Mouse (Mus musculus) midbrain, embryonic 15.5 days (tissue): Measurements from ENCODE around the gene Slc22a6. TPM values are rescaled to one million over a fixed set of nuclear protein-coding genes. Genes with fewer than 3 reads are reported as not detected.

ENCODE experiments used
- ATAC-seq: fragments of 200-750 bp; cut with Nextera tagmentation; replicated peaks from 2 replicates; pipeline ENCODE4 v1.8.0; 2017; ENCODE audit warnings: moderate TSS enrichment
- H3K27ac ChIP-seq: fragments of 300-500 bp; sonication (generic); 2 replicates; pipeline ENCODE4 v1.5.1; 2015; ENCODE audit warnings: mild to moderate bottlenecking, inconsistent platforms
- H3K27me3 ChIP-seq: fragments of 300-500 bp; sonication (generic); replicated peaks from 2 replicates; pipeline ENCODE4 v1.6.1; 2015; ENCODE audit warnings: inconsistent platforms
- H3K36me3 ChIP-seq: fragments of 300-500 bp; sonication (generic); replicated peaks from 2 replicates; pipeline ENCODE4 v1.6.1; 2015; ENCODE audit warnings: inconsistent platforms
- H3K4me1 ChIP-seq: fragments of 300-500 bp; sonication (generic); 2 replicates; pipeline ENCODE4 v1.6.1; 2015; ENCODE audit warnings: inconsistent platforms
- H3K4me2 ChIP-seq: fragments of 300-500 bp; sonication (generic); 2 replicates; pipeline ENCODE4 v1.6.1; 2015; ENCODE audit warnings: inconsistent platforms, mild to moderate bottlenecking, moderate library complexity
- H3K4me3 ChIP-seq: fragments of 300-500 bp; sonication (generic); 2 replicates; pipeline ENCODE4 v1.5.1; 2015; ENCODE audit warnings: mild to moderate bottlenecking, inconsistent platforms
- H3K9ac ChIP-seq: fragments of 300-500 bp; sonication (generic); 2 replicates; pipeline ENCODE4 v1.6.1; 2015; ENCODE audit warnings: mild to moderate bottlenecking, inconsistent platforms
- H3K9me3 ChIP-seq: fragments of 300-500 bp; sonication (generic); 2 replicates; pipeline ENCODE4 v1.6.1; 2016; ENCODE audit warnings: inconsistent platforms
- WGBS: fragments of 180-500 bp; shearing (Covaris S2); methylation state at CpG from one replicate; pipeline ENCODE4 v1.1.7; 2015; ENCODE audit warnings: mixed read lengths; 5-methylcytosine and 5-hydroxymethylcytosine counted together
- polyA plus RNA-seq: library from polyadenylated mRNA; unstranded; fragments of >200 nt; fragmentation: Nextera tagmentation; extraction: Ambion mirVana; gene quantifications from 2 replicates; pipeline ENCODE4 v1.2.1, GENCODE M21; 2015

Gene Slc22a6
- 15.3 and 19.7 TPM in 2 replicates for polyA plus RNA-seq

DNA sequence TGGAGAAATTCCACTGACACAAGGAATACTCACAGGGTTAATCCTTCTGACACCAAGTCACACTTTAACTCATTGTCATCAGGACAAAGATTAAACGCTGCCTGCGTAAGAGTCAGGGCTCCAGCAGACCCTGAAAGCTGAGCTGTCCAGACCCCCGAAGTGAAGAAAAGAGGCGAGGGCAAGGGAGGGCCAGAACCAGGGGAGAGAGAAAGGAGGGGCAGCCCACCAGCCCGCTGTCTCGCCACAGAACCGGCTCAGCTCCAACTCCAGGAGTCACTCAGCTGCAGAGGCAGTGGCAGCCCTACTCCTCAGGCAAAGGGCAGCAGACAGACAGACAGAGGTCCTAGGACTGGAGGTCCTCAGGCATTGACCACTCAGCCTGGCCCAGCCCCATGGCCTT lies at the start of gene Slc22a6:
Slc22a6 (plus strand) TSS at position 136 of the 400 bp plus-strand sequence.
- Histone ChIP-seq H3K36me3 (no peaks in the 10 kb centered on the region), H3K4me3 (no peak within 1 kb of the TSS), H3K9me3 (no peaks in the 10 kb centered on the region), H3K4me1 (no peaks in the 10 kb centered on the region), H3K4me2 (no peak within 1 kb of the TSS), H3K9ac (no peak within 1 kb of the TSS), H3K27ac (no peak within 1 kb of the TSS), H3K27me3 (no peaks in the 10 kb centered on the region)
- ATAC-seq: no peak
- 7% methylated on average over 7 of the region's 7 CpGs for WGBS

DNA sequence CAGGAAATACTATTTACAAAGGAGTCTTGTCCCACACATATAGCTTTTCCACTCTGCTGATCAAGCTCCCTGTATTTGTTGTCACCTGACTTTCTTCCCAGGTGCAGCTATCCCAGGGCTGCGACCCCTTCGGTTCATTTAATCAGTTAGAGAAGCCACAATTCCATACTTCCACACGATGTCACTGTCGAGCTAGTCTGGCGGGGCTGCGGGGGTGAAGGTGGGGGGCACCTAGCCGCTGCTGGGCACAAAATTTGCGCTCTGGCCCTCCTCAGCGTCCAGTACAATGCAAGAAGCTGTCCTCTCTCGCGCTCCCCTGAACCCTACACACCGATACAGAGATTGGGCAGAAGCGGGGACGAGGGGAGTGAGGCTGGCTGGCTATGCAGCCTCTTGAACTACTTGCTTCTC lies 48.4 kb upstream of the Slc22a6 start:
- H3K27ac ChIP-seq: no peak overlapping the region
- H3K4me2 ChIP-seq: peak overlapping the region; percentile 57
- 2% methylated on average over 14 of the region's 14 CpGs for WGBS
- H3K36me3 ChIP-seq: no peaks in the 10 kb centered on the region
- no peaks in the 10 kb centered on the region for H3K9me3 ChIP-seq
- H3K4me3 ChIP-seq: peak overlapping the region; percentile 29
- H3K4me1 ChIP-seq: peaks cover 7% of the 10 kb centered on the region
- ATAC-seq: peak; percentile 61
- H3K9ac ChIP-seq: peak overlapping the region; percentile 42
- no peaks in the 10 kb centered on the region for H3K27me3 ChIP-seq

DNA sequence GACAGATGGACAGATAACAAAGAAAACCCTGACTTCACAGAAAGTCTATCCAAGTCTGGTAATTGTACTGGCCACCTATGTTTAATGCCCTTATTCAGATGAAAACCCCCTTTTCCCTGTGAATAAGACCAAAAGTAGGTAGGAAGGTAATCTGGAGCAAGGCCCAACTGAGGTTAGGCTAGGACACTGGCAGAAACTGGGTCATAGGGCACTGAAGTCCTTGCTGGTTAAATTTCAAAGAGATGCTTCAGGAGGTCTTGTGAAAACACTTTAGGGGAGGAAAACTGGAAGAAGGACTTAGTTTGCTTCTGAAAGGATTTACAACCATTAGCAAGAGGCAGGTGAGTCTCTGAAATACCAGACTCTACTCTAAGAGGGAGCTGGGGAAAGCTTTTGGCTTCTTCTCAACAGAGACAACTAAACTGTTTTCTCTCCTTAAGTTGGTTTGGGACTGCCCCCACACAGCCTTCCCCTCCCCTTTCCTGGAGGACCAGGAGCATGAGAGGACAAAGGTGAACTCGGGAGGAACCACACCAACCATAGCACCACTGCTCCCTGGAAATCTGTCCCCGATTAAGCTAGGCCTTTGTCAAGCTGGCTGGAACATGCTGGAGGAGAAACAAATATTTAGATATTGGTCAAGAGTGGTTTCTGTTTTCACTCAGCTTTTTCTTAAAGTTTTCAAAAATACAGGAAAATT lies 47.3 kb upstream of the Slc22a6 start:
- peaks cover 7% of the 10 kb centered on the region for H3K4me1 ChIP-seq
- 68% methylated on average over 2 of the region's 2 CpGs for WGBS
- H3K27me3 ChIP-seq: no peaks in the 10 kb centered on the region
- no peaks in the 10 kb centered on the region for H3K36me3 ChIP-seq
- no peak overlapping the region for H3K4me3 ChIP-seq
- H3K9ac ChIP-seq: no peak overlapping the region
- no peak for ATAC-seq
- H3K9me3 ChIP-seq: no peaks in the 10 kb centered on the region
- no peak overlapping the region for H3K27ac ChIP-seq
- no peak overlapping the region for H3K4me2 ChIP-seq

DNA sequence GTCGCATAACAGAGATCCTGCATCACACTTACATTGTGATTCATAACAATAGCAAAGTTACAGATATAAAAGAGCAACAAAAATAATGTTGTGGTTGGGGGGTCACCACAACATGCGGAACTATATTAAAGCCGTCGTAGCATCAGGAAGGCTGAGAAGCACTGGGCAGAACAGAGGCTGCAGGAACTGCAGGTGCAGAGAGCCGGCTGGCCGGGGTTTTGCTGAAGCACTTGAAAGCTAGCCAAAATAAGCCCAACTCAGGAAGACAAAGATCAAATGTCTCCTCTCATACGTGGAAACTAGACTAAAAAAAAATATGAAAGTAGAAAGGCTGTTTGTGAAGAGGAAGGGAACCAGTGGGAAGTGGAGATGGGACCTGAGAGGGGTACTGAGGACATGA lies 46.1 kb upstream of the Slc22a6 start:
- 74% methylated on average over 7 of the region's 7 CpGs for WGBS
- no peak overlapping the region for H3K27ac ChIP-seq
- ATAC-seq: no peak
- H3K4me2 ChIP-seq: no peak overlapping the region
- H3K36me3 ChIP-seq: no peaks in the 10 kb centered on the region
- H3K27me3 ChIP-seq: no peaks in the 10 kb centered on the region
- peaks cover 7% of the 10 kb centered on the region for H3K4me1 ChIP-seq
- H3K4me3 ChIP-seq: no peak overlapping the region
- H3K9ac ChIP-seq: no peak overlapping the region
- H3K9me3 ChIP-seq: no peaks in the 10 kb centered on the region

DNA sequence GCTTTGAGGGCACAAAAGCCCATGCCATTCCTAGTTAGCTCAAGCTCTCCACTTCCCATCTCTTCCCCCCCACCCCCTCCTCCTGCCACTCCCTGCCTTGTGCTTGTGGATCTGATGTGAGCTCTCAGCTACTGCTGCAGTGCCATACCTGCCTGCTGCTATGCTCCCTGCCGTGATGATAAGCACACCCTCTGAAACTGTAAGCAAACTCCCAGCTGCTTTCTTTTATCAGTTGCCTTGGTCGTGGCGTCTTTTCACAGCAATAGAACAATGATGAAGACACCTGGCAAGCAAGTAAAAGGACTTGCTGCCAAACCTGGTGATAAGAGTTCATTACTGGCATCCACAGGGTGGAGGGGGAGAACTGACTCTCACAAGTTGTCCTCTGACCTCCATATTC lies 45.4 kb upstream of the Slc22a6 start:
- Histone ChIP-seq H3K36me3 (no peaks in the 10 kb centered on the region), H3K4me3 (no peak overlapping the region), H3K4me2 (no peak overlapping the region), H3K9me3 (no peaks in the 10 kb centered on the region), H3K27ac (no peak overlapping the region), H3K27me3 (no peaks in the 10 kb centered on the region), H3K4me1 (peaks cover 7% of the 10 kb centered on the region), H3K9ac (no peak overlapping the region)
- no peak for ATAC-seq
- 42% methylated on average over 3 of the region's 3 CpGs for WGBS

DNA sequence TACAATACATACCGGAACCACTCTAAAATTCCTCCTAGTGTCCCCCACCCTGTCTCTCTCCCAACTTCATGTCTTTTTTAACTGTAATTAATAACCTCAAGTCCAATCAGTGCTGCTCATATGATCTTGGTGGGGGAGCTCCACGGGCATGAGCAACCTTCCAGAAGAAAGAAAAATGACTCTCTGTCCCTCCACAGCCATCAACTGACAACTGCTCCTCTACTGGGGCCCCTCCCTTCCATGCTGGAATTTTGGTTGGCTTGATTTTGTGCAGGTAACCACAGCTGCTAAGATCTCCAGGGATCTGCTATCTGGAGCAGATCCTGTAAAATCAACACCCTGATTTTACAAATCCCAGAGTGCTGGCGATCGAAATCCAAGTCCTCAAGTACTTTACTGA lies 40.4 kb upstream of the Slc22a6 start:
- H3K36me3 ChIP-seq: no peaks in the 10 kb centered on the region
- H3K27me3 ChIP-seq: no peaks in the 10 kb centered on the region
- 95% methylated on average over 4 of the region's 4 CpGs for WGBS
- H3K9me3 ChIP-seq: no peaks in the 10 kb centered on the region
- H3K4me3 ChIP-seq: no peak overlapping the region
- peaks cover 4% of the 10 kb centered on the region for H3K4me1 ChIP-seq
- ATAC-seq: peak; percentile 8; the same call in 1 of the 2 replicates
- H3K4me2 ChIP-seq: no peak overlapping the region
- no peak overlapping the region for H3K9ac ChIP-seq
- H3K27ac ChIP-seq: no peak overlapping the region

DNA sequence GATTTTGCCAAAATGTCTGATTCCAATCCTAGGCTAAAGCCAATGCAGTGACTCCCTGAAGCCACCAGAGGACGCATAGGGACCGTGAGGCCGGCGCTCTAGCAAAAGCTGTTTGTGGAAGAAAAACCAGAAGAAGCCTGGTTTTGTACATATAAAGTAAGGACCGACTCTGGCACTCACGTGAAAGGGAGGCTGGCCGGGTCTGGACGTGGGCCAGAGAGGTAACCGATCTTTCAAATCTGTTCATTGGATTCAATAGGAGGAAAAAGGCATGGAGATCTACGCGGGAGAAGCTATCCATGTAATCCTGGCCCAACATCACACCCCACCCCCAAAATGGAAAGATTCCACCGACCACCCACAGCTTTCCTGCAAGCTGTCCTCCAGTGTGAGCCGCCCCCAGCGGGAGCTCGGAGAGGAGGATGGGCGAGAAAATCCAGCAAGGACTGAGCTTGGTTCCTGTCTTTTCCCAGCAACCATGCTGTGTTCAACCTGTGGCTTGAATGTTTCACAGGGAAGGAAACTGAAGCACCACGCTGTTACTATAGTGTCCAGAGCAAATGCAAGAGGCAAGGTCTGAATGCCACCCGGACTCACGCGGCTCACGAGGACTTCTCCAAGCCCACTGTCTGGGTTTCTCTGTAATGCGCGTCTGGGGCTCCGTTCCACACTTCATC lies 39.4 kb upstream of the Slc22a6 start:
- Histone ChIP-seq H3K4me1 (peaks cover 4% of the 10 kb centered on the region), H3K27me3 (no peaks in the 10 kb centered on the region), H3K4me2 (peak overlapping the region; percentile 68), H3K9me3 (no peaks in the 10 kb centered on the region), H3K27ac (0 out of 2 replicates have a peak overlapping the region, but pooled peaks have one; percentile 21), H3K9ac (peak overlapping the region; percentile 41), H3K36me3 (no peaks in the 10 kb centered on the region), H3K4me3 (peak overlapping the region; percentile 35)
- peak; percentile 87 for ATAC-seq
- WGBS: 7% methylated on average over 24 of the region's 24 CpGs

DNA sequence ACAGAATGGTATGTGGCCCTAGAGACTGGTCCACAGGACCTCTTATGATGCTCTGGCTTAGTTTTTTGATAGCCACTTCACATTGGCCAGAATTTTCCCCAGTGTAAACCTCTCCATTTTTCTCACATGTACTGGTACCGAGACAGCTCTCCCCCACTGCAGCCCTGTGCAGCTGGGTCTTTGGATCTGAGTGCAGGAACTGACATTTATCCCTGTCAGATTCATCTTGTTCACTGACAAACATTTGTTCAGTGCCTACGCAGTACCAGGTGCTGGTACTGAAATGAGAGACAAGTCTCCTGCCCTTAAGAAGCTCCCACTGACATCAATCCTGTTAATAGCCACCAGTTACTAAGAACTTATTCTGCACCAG lies 38.9 kb upstream of the Slc22a6 start:
- Histone ChIP-seq H3K9ac (no peak overlapping the region), H3K27me3 (no peaks in the 10 kb centered on the region), H3K27ac (no peak overlapping the region), H3K36me3 (no peaks in the 10 kb centered on the region), H3K4me3 (peak overlapping the region; percentile 35), H3K4me2 (peak overlapping the region; percentile 68), H3K9me3 (no peaks in the 10 kb centered on the region), H3K4me1 (peaks cover 4% of the 10 kb centered on the region)
- peak; percentile 41; the same call in 1 of the 2 replicates for ATAC-seq
- 56% methylated on average over 2 of the region's 2 CpGs for WGBS

DNA sequence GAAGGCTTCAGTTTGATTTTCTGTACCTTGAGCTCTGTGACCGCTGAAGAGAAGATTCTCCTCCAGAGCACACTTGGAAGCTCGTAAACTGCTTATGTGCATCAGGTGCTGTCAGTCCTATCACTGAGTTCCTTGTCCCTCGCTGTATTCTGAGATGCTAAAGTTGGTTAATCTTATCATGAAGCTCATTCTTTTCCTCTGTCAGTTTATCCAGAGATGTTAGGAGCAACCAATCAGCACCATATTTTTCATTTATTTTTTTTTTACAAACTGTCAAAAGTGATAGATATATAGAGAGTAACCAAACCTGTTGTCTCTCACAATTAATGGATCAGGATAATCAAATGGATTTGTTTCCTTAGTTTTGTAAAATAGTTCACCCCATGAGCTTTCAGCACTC lies 32.5 kb upstream of the Slc22a6 start:
- ATAC-seq: no peak
- Histone ChIP-seq H3K36me3 (no peaks in the 10 kb centered on the region), H3K27me3 (no peaks in the 10 kb centered on the region), H3K4me1 (no peaks in the 10 kb centered on the region), H3K9ac (no peak overlapping the region), H3K4me2 (no peak overlapping the region), H3K27ac (no peak overlapping the region), H3K9me3 (no peaks in the 10 kb centered on the region), H3K4me3 (no peak overlapping the region)
- WGBS: 87% methylated on average over 3 of the region's 3 CpGs

DNA sequence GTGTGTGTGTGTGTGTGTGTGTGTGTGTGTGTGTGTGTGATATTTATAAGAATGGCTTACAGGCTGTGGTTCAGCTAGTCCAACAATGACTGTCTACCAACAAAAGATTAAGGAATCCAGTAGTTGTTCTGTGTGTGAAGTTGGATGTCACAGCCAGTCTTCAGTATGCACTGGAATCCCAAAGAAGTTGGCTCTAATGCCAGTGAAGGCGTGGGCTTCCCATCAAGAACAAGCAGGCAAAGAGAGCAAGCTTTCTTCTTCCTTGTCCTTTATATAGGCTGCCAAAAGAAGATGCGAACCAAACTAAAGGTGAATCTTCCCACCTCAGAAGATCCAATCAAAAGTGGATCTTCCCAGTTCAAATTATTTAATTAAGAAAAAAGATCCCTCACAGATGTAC lies 31.9 kb upstream of the Slc22a6 start:
- 83% methylated on average over 2 of the region's 2 CpGs for WGBS
- no peak for ATAC-seq
- H3K4me2 ChIP-seq: no peak overlapping the region
- no peaks in the 10 kb centered on the region for H3K36me3 ChIP-seq
- H3K4me1 ChIP-seq: no peaks in the 10 kb centered on the region
- no peak overlapping the region for H3K27ac ChIP-seq
- H3K9me3 ChIP-seq: no peaks in the 10 kb centered on the region
- H3K27me3 ChIP-seq: no peaks in the 10 kb centered on the region
- no peak overlapping the region for H3K9ac ChIP-seq
- no peak overlapping the region for H3K4me3 ChIP-seq

DNA sequence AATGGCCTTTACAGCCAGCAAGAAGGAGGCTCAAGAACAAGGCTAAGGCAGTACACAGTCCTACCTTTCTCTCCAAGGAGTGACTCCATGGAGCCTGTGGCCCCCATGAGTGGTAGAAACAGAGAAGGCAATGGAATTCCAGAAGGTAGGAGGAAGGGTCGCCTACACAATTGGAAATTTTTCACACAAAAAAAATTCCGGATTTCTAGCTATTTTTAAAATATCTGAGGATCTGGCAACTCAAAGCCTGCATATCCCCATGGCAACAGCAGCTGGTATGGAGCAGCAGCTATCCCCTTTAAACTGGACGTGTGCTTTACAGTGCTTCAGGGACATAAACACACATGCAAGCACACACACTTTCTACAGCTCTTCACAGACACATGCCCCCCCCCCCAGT lies 31.5 kb upstream of the Slc22a6 start:
- Histone ChIP-seq H3K4me2 (no peak overlapping the region), H3K36me3 (no peaks in the 10 kb centered on the region), H3K9me3 (no peaks in the 10 kb centered on the region), H3K4me1 (no peaks in the 10 kb centered on the region), H3K4me3 (no peak overlapping the region), H3K27ac (no peak overlapping the region), H3K27me3 (no peaks in the 10 kb centered on the region), H3K9ac (no peak overlapping the region)
- 0 out of 2 replicates have a peak, but pooled peaks have one; percentile 54 for ATAC-seq
- WGBS: 40% methylated on average over 3 of the region's 3 CpGs

DNA sequence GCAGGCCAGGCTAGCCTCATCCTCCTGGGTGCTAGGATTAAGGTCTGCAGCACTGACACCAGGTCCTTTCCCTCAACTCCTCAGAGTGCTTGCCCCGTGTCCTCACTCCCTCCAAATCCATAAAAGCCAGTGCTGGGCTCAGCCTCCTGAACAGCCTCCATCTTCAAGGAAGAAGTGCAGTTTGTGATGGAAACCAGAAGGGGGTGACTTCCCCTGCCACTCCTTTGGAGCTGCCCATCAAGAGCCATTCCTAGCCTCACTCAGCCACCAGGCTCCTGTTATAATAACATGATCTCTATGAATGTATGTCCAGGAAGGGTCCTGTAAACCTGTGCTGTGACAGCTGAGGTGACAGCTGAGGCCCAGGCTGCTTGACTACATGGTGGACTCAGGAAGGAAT lies 30.5 kb upstream of the Slc22a6 start:
- Histone ChIP-seq H3K4me3 (no peak overlapping the region), H3K27me3 (no peaks in the 10 kb centered on the region), H3K36me3 (no peaks in the 10 kb centered on the region), H3K4me2 (no peak overlapping the region), H3K4me1 (no peaks in the 10 kb centered on the region), H3K9me3 (no peaks in the 10 kb centered on the region), H3K27ac (no peak overlapping the region), H3K9ac (no peak overlapping the region)
- ATAC-seq: no peak
- WGBS: 62% methylated on average over 1 of the region's 1 CpGs

DNA sequence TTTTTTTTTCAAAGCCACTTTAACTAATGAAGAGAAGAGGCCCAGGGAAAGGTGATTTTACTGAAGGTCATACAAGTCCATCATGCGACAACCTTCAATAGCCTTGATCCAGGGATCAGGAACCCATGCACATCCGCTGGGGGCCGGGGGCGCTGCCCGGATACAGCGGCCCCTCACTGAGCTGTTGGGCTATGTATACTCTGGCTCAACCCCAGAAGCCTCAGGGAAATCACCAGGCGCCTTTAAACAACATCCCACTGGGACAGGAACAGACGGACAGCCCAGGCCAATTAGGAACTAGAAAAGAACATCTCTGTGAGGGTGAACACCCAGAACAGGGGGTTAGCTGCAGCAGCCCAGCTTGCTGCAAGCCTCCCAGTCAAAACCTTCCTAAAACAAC lies 26.9 kb upstream of the Slc22a6 start, which contains the start of gene Slc22a8:
Slc22a8 (plus strand) TSS at position 301 of the 400 bp plus-strand sequence.
- WGBS: 51% methylated on average over 8 of the region's 8 CpGs
- Histone ChIP-seq H3K9me3 (no peaks in the 10 kb centered on the region), H3K4me3 (no peak within 1 kb of the TSS), H3K36me3 (no peaks in the 10 kb centered on the region), H3K9ac (no peak within 1 kb of the TSS), H3K27me3 (no peaks in the 10 kb centered on the region), H3K4me1 (no peaks in the 10 kb centered on the region), H3K27ac (peak within 1 kb of the TSS; percentile 26; the same call in 1 of the 2 replicates), H3K4me2 (no peak within 1 kb of the TSS)
- ATAC-seq: 0 out of 2 replicates have a peak, but pooled peaks have one; percentile 25
